Mouse (Mus musculus): ENCODE measurements around the gene Tnrc6c. TPM values are rescaled to one million over a fixed set of nuclear protein-coding genes. Genes with fewer than 3 reads are reported as not detected.

Tnrc6c gene
- polyA plus RNA-seq, 1 experiment from 2014 or later, result 8.7 TPM

- no peak for ATAC-seq (ENCODE audit: insufficient number of reproducible peaks, insufficient read depth, low FRiP score, low read depth)
- no peaks in the 10 kb centered on the region for H3K27me3 ChIP-seq (ENCODE audit: control insufficient read depth, insufficient read depth, low read length)
- no peak overlapping the region for H3K9ac ChIP-seq (ENCODE audit: low read length)
- H3K27ac ChIP-seq (replicated peaks in 1 of 2; ENCODE audit: control insufficient read depth in 1 of 2, insufficient read depth in 1 of 2, low read depth in 2 of 2, low read length in 2 of 2), result no peak overlapping the region
- H3K4me1 ChIP-seq (ENCODE audit: control insufficient read depth in 2 of 2, insufficient read depth in 2 of 2, low read length in 2 of 2), result peaks cover 6 to 7% of the 10 kb centered on the region in 2 experiments; a peak in 2 of 4 replicates
- WGBS, result 85% methylated on average over 7 of the region's 7 CpGs
- H3K9me3 ChIP-seq (ENCODE audit: control insufficient read depth, low read length), result no peaks in the 10 kb centered on the region
- no peak overlapping the region for H3K4me2 ChIP-seq (ENCODE audit: low read length)
- peaks cover 82% of the 10 kb centered on the region for H3K36me3 ChIP-seq (ENCODE audit: control insufficient read depth, insufficient read depth, low read length)
- no peak overlapping the region for H3K4me3 ChIP-seq (ENCODE audit: control insufficient read depth in 1 of 2, insufficient read depth in 1 of 2, low read depth in 1 of 2, low read length in 2 of 2)
These were observed 115.6 kb downstream of the Tnrc6c start for GRCm38 (mm10) chr11:117769683-117770047.

- Histone ChIP-seq H3K4me3 (ENCODE audit: control insufficient read depth in 1 of 2, insufficient read depth in 1 of 2, low read depth in 1 of 2, low read length in 2 of 2) (no peak overlapping the region), H3K9ac (ENCODE audit: low read length) (no peak overlapping the region), H3K27ac (replicated peaks in 1 of 2; ENCODE audit: control insufficient read depth in 1 of 2, insufficient read depth in 1 of 2, low read depth in 2 of 2, low read length in 2 of 2) (no peak overlapping the region), H3K27me3 (ENCODE audit: control insufficient read depth, insufficient read depth, low read length) (no peaks in the 10 kb centered on the region), H3K4me2 (ENCODE audit: low read length) (no peak overlapping the region), H3K4me1 (ENCODE audit: control insufficient read depth in 2 of 2, insufficient read depth in 2 of 2, low read length in 2 of 2) (peaks cover 6 to 7% of the 10 kb centered on the region in 2 experiments; a peak in 2 of 4 replicates), H3K9me3 (ENCODE audit: control insufficient read depth, low read length) (no peaks in the 10 kb centered on the region), H3K36me3 (ENCODE audit: control insufficient read depth, insufficient read depth, low read length) (peaks cover 82% of the 10 kb centered on the region)
- ATAC-seq (ENCODE audit: insufficient number of reproducible peaks, insufficient read depth, low FRiP score, low read depth), result no peak
- 87% methylated on average over 10 of the region's 10 CpGs for WGBS
These were observed 116.3 kb downstream of the Tnrc6c start for GRCm38 (mm10) chr11:117770407-117770806.

- 93% methylated on average over 7 of the region's 7 CpGs for WGBS
- Histone ChIP-seq H3K36me3 (ENCODE audit: control insufficient read depth, insufficient read depth, low read length) (peaks cover 84% of the 10 kb centered on the region), H3K27me3 (ENCODE audit: control insufficient read depth, insufficient read depth, low read length) (no peaks in the 10 kb centered on the region), H3K4me3 (ENCODE audit: control insufficient read depth in 1 of 2, insufficient read depth in 1 of 2, low read depth in 1 of 2, low read length in 2 of 2) (no peak overlapping the region), H3K9ac (ENCODE audit: low read length) (no peak overlapping the region), H3K4me2 (ENCODE audit: low read length) (no peak overlapping the region), H3K9me3 (ENCODE audit: control insufficient read depth, low read length) (no peaks in the 10 kb centered on the region), H3K4me1 (ENCODE audit: control insufficient read depth in 2 of 2, insufficient read depth in 2 of 2, low read length in 2 of 2) (peaks cover 0 to 7% of the 10 kb centered on the region in 2 experiments; a peak in 2 of 4 replicates), H3K27ac (replicated peaks in 1 of 2; ENCODE audit: control insufficient read depth in 1 of 2, insufficient read depth in 1 of 2, low read depth in 2 of 2, low read length in 2 of 2) (no peak overlapping the region)
- no peak for ATAC-seq (ENCODE audit: insufficient number of reproducible peaks, insufficient read depth, low FRiP score, low read depth)
These were observed 118.3 kb downstream of the Tnrc6c start for GRCm38 (mm10) chr11:117772352-117772751.

- Histone ChIP-seq H3K4me3 (ENCODE audit: control insufficient read depth in 1 of 2, insufficient read depth in 1 of 2, low read depth in 1 of 2, low read length in 2 of 2) (no peak overlapping the region), H3K27me3 (ENCODE audit: control insufficient read depth, insufficient read depth, low read length) (no peaks in the 10 kb centered on the region), H3K4me1 (ENCODE audit: control insufficient read depth in 2 of 2, insufficient read depth in 2 of 2, low read length in 2 of 2) (peaks cover 7 to 12% of the 10 kb centered on the region in 2 experiments), H3K27ac (replicated peaks in 1 of 2; ENCODE audit: control insufficient read depth in 1 of 2, insufficient read depth in 1 of 2, low read depth in 2 of 2, low read length in 2 of 2) (no peak overlapping the region), H3K9me3 (ENCODE audit: control insufficient read depth, low read length) (no peaks in the 10 kb centered on the region), H3K4me2 (ENCODE audit: low read length) (no peak overlapping the region), H3K36me3 (ENCODE audit: control insufficient read depth, insufficient read depth, low read length) (peaks cover 82% of the 10 kb centered on the region), H3K9ac (ENCODE audit: low read length) (no peak overlapping the region)
- WGBS, result 89% methylated on average over 10 of the region's 10 CpGs
- no peak for ATAC-seq (ENCODE audit: insufficient number of reproducible peaks, insufficient read depth, low FRiP score, low read depth)
These were observed 120.8 kb downstream of the Tnrc6c start for GRCm38 (mm10) chr11:117774925-117775324.

GRCm38 (mm10) chr11:117775540-117775939 lies 121.5 kb downstream of the Tnrc6c start:
- 90% methylated on average over 13 of the region's 13 CpGs for WGBS
- Histone ChIP-seq H3K36me3 (ENCODE audit: control insufficient read depth, insufficient read depth, low read length) (peaks cover 78% of the 10 kb centered on the region), H3K4me1 (ENCODE audit: control insufficient read depth in 2 of 2, insufficient read depth in 2 of 2, low read length in 2 of 2) (peaks cover 8 to 12% of the 10 kb centered on the region in 2 experiments), H3K9me3 (ENCODE audit: control insufficient read depth, low read length) (no peaks in the 10 kb centered on the region), H3K27me3 (ENCODE audit: control insufficient read depth, insufficient read depth, low read length) (no peaks in the 10 kb centered on the region), H3K4me3 (ENCODE audit: control insufficient read depth in 1 of 2, insufficient read depth in 1 of 2, low read depth in 1 of 2, low read length in 2 of 2) (no peak overlapping the region), H3K9ac (ENCODE audit: low read length) (no peak overlapping the region), H3K4me2 (ENCODE audit: low read length) (no peak overlapping the region), H3K27ac (replicated peaks in 1 of 2; ENCODE audit: control insufficient read depth in 1 of 2, insufficient read depth in 1 of 2, low read depth in 2 of 2, low read length in 2 of 2) (no peak overlapping the region)
- no peak for ATAC-seq (ENCODE audit: insufficient number of reproducible peaks, insufficient read depth, low FRiP score, low read depth)

GRCm38 (mm10) chr11:117776085-117776792 lies 122.2 kb downstream of the Tnrc6c start:
- H3K27ac ChIP-seq (replicated peaks in 1 of 2; ENCODE audit: control insufficient read depth in 1 of 2, insufficient read depth in 1 of 2, low read depth in 2 of 2, low read length in 2 of 2), result no peak overlapping the region
- WGBS, result 88% methylated on average over 14 of the region's 14 CpGs
- H3K9ac ChIP-seq (ENCODE audit: low read length), result no peak overlapping the region
- H3K4me3 ChIP-seq (ENCODE audit: control insufficient read depth in 1 of 2, insufficient read depth in 1 of 2, low read depth in 1 of 2, low read length in 2 of 2), result no peak overlapping the region
- H3K9me3 ChIP-seq (ENCODE audit: control insufficient read depth, low read length), result no peaks in the 10 kb centered on the region
- peaks cover 72% of the 10 kb centered on the region for H3K36me3 ChIP-seq (ENCODE audit: control insufficient read depth, insufficient read depth, low read length)
- no peak for ATAC-seq (ENCODE audit: insufficient number of reproducible peaks, insufficient read depth, low FRiP score, low read depth)
- no peak overlapping the region for H3K4me2 ChIP-seq (ENCODE audit: low read length)
- no peaks in the 10 kb centered on the region for H3K27me3 ChIP-seq (ENCODE audit: control insufficient read depth, insufficient read depth, low read length)
- peaks cover 15 to 17% of the 10 kb centered on the region in 2 experiments for H3K4me1 ChIP-seq (ENCODE audit: control insufficient read depth in 2 of 2, insufficient read depth in 2 of 2, low read length in 2 of 2)

- no peak overlapping the region for H3K27ac ChIP-seq (replicated peaks in 1 of 2; ENCODE audit: control insufficient read depth in 1 of 2, insufficient read depth in 1 of 2, low read depth in 2 of 2, low read length in 2 of 2)
- no peaks in the 10 kb centered on the region for H3K27me3 ChIP-seq (ENCODE audit: control insufficient read depth, insufficient read depth, low read length)
- peaks cover 64% of the 10 kb centered on the region for H3K36me3 ChIP-seq (ENCODE audit: control insufficient read depth, insufficient read depth, low read length)
- no peak overlapping the region for H3K4me2 ChIP-seq (ENCODE audit: low read length)
- WGBS, result 84% methylated on average over 5 of the region's 5 CpGs
- H3K4me1 ChIP-seq (ENCODE audit: control insufficient read depth in 2 of 2, insufficient read depth in 2 of 2, low read length in 2 of 2), result peaks cover 22 to 26% of the 10 kb centered on the region in 2 experiments
- no peaks in the 10 kb centered on the region for H3K9me3 ChIP-seq (ENCODE audit: control insufficient read depth, low read length)
- no peak overlapping the region for H3K4me3 ChIP-seq (ENCODE audit: control insufficient read depth in 1 of 2, insufficient read depth in 1 of 2, low read depth in 1 of 2, low read length in 2 of 2)
- ATAC-seq (ENCODE audit: insufficient number of reproducible peaks, insufficient read depth, low FRiP score, low read depth), result no peak
- H3K9ac ChIP-seq (ENCODE audit: low read length), result no peak overlapping the region
These were observed 123.0 kb downstream of the Tnrc6c start for GRCm38 (mm10) chr11:117777111-117777510.

GRCm38 (mm10) chr11:117778031-117778430 lies 123.9 kb downstream of the Tnrc6c start:
- ATAC-seq (ENCODE audit: insufficient number of reproducible peaks, insufficient read depth, low FRiP score, low read depth), result no peak
- Histone ChIP-seq H3K4me2 (ENCODE audit: low read length) (no peak overlapping the region), H3K9me3 (ENCODE audit: control insufficient read depth, low read length) (no peaks in the 10 kb centered on the region), H3K27ac (replicated peaks in 1 of 2; ENCODE audit: control insufficient read depth in 1 of 2, insufficient read depth in 1 of 2, low read depth in 2 of 2, low read length in 2 of 2) (0 out of 4 replicates have a peak overlapping the region, but pooled peaks of 1 of the 2 experiments have one; percentile 94), H3K36me3 (ENCODE audit: control insufficient read depth, insufficient read depth, low read length) (peaks cover 54% of the 10 kb centered on the region), H3K4me1 (ENCODE audit: control insufficient read depth in 2 of 2, insufficient read depth in 2 of 2, low read length in 2 of 2) (peaks cover 25 to 32% of the 10 kb centered on the region in 2 experiments), H3K9ac (ENCODE audit: low read length) (no peak overlapping the region), H3K4me3 (ENCODE audit: control insufficient read depth in 1 of 2, insufficient read depth in 1 of 2, low read depth in 1 of 2, low read length in 2 of 2) (no peak overlapping the region), H3K27me3 (ENCODE audit: control insufficient read depth, insufficient read depth, low read length) (no peaks in the 10 kb centered on the region)
- 86% methylated on average over 11 of the region's 11 CpGs for WGBS
